Mouse (Mus musculus) cortical plate, adult 2 months (tissue): ENCODE measurements around the gene Tnfrsf13c.

Experiments
- CTCF ChIP-seq: fragments of 200-500 bp; IDR thresholded peaks from 2 replicates; pipeline ENCODE4 v1.5.1; 2011; ENCODE audit warnings: mild to moderate bottlenecking, control low read depth, low read length; ENCODE audit not compliant: insufficient read depth; ENCODE audit errors: extremely low read depth
- POLR2A ChIP-seq: fragments of 200-500 bp; IDR thresholded peaks from 2 replicates; pipeline ENCODE4 v1.6.1; 2011; ENCODE audit warnings: mild to moderate bottlenecking, low read length, control low read depth; ENCODE audit not compliant: insufficient read depth; ENCODE audit errors: extremely low read depth

DNA sequence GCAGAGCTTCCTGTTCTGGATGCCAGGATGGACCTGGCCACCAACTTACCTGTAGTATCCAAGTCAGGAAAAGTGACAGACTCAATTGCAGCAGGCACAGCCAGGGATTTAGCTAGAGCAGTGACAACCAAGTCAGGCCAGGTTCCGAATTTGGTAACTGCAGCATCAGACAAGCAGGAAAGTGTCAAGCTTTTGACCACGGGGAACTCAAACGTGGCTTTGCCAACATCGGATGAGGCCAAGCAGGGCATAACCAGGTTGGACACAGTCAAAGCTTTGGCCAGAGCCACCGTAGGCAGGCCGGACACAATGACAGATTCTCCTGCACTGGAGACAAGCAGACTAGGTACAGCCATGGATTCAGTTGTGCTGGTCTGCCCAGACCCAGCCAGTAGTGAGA is 48.1 kb upstream of the Tnfrsf13c start:
- no peak for TF ChIP-seq POLR2A
- no peak for TF ChIP-seq CTCF
